Mouse (Mus musculus): ENCODE data around the gene BC049730.
"Not testable (repeated sequence)": the region's sequence is repeated elsewhere in the genome, so short reads cannot be mapped to it uniquely, and the experiment has no call there.

Gene BC049730

DNA sequence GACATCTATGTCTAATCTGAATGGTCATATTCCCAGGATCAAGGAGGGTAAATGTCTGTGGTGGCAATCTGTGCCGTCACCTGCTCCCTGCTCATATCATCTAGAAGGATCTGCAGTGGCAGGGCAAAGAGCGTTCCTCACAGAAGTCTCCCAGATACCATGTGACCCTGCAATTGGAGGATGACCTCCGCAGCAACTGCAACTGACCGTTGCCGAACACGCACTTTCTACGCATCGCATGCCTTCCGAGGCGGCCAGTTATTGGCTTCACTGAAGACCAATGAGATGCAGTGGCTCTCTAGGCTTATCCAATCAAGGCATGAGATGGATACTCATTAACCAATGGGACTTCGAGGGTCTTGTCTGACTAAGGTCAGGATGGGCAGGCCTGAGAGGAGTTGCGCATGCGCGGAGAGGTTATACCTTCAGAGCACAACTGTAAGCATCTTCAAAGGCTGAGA, at the start of gene BC049730:
Gene BC049730, plus strand, starts transcription at position 411 of the 461 bp plus-strand sequence.
- no peak for DNase-seq (ENCODE audit: low spot score)

DNA sequence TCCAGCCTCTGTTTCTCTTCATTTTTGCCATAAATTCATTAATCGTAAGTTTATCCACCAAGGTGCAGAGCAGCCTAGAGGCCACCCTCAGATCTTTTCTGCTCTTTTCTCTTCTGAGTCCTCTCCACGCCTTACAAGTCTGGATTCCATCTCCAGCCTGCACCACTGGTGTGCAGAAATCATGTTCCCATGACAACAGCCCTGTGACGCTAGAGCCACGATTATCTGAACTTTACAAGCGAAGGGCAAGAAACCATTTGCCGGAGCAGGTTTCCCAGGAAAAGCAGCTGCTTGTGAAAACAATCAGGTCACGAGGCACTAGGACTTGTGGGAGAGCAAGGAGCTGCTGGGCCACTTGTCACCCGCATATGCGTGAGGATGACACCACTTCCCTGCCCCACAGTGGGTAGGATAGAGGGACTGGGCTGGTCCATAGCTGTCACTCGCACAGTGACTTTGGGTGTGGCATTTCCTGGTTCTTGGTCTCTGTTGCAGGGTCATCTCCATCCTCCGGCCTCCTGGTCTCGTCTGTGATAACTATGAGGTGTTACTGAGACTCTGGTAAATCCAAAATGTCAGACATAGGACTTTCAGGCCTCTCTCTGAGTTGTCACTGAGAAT, 49.2 kb upstream of the BC049730 start:
- no peak for DNase-seq (ENCODE audit: low spot score)

DNA sequence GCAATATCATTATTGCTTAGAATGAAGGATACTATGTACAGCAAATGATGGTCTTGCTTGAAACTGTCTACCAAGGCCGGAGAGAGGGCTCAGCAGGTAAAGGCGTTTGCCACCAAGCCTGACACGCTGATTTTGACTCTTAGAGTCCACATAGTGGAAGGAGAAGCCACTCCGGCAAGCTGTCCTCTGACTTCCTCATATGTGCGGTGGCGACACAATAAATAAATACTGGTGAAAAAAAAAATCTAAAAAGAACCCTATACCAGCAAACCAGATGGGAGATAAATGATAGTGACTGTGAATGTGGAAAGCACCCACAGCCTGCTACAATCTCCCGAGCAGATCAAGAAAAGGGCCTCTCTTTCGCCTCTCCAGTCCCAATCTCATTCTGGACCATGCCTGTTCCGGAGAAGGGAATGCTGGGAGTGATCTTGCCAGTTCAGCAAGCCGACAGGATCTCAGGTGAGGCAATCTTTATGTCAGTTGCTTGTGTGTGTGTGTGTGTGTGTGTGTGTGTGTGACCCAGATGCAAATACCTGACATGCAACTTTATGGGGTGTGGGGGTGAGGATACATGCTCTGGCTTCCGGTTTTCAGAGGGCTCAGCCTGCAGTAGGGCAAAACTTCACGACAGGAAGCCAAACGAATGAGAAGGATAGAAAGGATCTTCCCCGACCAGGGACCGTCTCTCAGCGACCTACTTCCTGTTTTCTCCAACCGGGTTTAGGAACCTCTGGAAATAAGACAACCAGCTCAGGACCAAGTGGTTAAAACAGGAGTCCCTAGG, 47.7 kb upstream of the BC049730 start:
- no peak for DNase-seq (ENCODE audit: low spot score)

DNA sequence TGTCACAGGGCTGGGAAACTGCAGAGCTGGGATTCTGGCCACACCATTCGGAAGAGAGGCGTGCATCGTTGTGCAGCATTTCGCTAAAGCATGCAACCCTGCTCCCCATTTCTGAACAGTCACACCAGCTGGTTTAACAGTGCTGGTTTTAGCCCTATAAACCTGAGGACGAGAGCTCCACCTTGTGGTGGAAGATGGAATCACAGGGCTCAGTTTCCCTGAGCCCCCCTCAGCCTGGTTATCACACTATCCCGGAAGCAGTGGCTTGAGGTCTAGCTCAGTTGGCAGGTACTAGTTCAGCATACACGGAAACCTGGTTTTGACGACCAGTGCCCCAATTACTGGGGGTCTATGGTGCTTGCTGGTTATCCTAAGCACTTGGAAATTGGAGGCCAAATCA, 46.5 kb upstream of the BC049730 start:
- peak; percentile 16 for DNase-seq (ENCODE audit: low spot score)

DNA sequence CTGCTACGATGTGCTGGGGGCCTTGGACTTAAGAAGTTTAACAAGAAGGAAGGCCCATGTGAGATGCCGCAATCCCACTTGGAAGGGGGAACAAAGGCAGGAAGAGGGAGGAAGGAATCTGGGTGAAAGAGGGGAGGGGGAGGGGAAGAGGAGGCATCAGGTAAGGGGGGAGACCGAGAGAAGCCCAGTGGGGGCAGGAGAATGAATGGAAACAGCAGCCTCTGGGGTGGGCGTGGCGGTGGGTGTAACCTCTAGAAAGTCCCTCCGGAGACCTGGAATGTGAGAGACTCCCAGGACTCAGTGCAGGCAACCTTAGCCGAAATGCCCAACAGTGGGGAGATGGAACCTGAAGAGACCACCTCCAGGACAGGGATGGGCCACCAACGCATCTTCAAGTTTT, 44.7 kb upstream of the BC049730 start:
- no peak for DNase-seq (ENCODE audit: low spot score)

DNA sequence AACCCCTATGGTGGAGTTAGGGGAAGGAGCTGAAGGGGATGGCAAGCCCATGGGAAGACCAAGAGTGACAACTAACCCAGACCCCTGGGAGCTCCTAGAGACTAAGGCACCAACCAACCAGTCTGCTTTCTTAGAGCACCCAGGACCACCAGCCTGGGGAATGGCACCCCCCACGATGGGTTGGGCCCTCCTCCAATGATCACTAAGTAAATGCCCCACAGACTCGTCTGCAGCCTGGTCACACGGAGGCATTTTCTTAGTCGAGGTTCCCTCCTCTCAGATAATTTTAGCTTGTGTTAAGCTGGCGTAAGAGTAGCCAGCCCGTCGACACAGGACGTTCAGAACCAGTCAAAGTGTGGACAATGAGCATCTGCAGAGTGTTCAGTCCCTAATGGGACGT, 44.1 kb upstream of the BC049730 start:
- no peak for DNase-seq (ENCODE audit: low spot score)

DNA sequence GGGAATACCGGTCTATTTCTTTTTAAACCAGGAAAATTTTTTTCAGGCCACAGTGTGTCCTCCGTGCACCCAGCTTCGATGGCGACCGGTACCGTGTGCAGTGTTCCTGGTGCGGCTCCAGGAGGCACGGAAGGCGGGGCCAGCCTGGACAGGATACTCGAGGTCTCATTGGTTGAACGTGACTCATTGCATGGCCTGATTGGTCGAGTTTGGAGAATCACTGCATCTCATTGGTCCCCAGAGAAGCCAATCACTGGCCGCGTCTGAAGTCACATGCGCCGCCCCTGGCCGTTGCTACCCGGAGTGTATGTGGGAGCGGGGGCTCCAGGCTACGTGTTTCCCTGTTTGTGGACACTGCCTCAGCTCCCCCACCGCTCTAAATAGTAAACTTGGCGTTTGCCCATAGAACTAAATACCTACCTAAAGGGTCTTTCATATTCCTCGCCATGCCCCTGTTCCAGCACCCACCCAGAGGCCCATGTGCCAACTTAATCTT, 37.0 kb upstream of the BC049730 start:
- DNase-seq (ENCODE audit: low spot score): no peak

DNA sequence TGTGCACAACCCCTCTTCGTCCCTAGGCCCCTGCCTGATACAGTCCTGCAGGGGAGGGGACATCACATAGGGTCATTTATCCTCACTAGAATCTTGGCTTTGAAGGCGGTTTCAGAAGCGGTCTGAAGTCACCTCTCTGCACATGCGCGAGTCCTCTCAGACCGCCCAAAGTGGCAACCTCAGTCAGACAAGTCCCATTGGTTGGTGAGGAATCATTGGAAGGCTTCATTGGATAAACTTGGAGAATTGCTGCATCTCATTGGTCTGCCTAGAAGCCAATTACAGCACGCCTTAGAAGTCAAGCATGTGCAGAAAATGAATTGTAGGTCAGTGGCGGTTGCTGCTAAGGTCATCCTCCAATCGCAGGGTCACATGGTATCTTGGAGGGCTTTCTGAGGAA, 32.5 kb upstream of the BC049730 start, which contains the start of gene Tex101:
Gene Tex101, minus strand, starts transcription at position 101 of the 400 bp plus-strand sequence.
- DNase-seq (ENCODE audit: low spot score): no peak

DNA sequence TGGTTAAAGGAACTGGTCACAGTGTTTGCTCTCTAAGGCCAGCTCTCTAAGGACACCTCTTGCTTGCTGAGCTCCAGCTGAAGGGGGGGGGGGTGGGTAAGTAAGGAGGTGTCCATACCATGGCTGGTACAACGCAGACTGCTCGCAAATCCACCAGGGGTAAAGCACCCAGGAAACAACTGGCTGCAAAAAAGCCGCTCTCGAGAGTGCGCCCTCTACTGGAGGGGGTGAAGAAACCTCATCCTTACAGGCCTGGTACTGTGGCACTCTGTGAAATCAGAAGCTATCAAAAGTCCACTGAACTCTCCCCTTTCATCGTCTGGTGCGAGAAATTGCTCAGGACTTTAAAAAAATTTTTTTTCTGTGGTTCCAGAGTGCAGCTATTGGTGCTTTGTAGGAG, 24.9 kb upstream of the BC049730 start:
- DNase-seq (ENCODE audit: low spot score): not testable (repeated sequence)

DNA sequence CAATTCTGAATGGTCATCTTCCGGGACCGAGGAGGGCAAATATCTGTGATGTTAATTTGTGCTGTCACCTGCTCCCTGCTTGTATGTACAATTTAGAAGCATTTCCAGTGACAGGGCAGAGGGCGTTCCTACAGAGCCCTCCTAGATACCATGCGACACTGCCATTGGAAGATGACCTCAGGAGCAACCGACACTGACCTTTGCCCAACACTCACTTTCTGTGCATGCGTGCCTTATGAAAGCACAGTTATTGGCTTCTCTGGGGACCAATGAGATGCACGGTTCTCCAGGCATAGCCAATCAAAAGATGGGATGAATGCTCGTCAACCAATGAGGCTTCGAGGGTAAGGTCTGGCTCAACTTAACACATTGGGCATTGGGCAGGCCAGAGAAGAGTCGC, 21.5 kb upstream of the BC049730 start:
- DNase-seq (ENCODE audit: low spot score): not testable (repeated sequence)

DNA sequence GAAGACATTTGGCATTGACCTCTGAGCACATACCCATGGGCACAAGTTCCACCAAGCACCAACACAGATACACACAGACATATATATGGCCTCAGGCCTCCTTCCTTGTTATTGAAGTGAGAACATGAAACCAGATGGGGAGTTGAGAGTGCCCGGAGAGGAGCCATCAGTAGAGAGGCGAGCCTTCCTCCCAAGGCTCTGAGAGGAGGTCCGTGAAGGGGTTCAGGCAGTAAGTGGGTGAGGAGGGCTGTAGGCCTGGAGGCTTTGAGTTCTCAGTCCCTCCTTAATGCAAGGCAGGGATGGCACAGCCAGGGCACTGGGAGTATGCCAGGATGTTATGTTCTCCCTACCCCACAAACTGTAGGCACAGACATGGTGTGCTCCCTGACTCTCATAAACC, 16.3 kb upstream of the BC049730 start:
- not testable (repeated sequence) for DNase-seq (ENCODE audit: low spot score)

DNA sequence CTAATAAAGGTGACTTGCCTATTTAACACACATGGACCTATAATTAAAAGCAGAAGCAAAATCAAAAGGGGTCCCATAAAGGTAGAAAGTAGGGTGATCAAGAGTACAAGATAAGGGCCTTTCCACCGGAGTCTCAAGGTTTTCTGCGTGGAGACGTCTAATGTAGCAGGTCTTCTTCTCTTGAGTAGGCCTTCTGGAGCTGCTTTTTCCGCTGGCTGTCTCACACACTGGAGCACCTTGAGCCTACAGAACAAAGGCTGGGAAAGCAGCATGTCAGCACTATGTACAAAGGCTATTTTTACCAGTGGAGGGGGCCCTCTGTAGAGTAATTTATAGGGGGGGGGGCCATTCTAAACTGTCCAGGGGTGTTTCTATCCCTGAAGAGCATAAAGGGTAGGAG, 11.2 kb upstream of the BC049730 start:
- not testable (repeated sequence) for DNase-seq (ENCODE audit: low spot score)

DNA sequence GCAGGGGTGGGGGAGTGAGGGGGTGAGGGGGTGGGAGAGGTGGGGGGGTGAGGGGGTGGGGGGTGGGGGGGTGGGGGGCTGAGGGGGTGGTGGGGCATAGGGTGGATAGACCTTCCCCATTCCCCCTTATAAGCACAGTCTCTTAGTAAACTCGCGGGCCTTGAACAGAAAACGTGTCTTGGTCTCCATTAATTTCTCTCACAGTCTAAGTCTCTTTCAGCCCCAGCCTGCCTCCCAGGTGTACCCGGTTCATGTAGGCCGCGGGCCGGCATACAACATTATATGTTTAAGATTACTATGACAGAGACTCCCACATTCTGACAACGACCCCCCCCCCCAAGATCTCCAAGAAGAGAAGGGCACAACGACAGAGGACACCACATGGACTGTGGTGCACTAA, 6.2 kb upstream of the BC049730 start:
- not testable (repeated sequence) for DNase-seq (ENCODE audit: low spot score)

DNA sequence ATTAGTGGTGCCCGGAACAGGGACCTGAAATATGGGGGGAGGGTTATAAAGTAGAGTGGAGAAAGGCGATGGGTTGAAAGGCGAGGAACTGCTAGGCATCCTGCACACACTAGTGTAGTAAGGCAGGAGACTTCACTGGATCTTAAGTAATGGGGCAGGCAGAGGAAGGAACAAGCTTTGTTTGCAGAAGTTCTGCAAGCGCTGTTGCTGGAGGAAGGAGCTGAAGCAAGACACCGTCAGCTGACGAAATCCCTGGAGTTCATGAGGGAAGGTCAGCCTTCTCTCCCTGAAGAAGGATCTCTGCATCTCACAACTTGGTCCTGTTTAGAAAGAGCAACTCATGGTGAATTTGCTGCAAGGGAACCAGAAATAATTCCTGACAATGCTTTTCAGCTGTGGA, 6.0 kb downstream of the BC049730 start:
- no peak for DNase-seq (ENCODE audit: low spot score)

DNA sequence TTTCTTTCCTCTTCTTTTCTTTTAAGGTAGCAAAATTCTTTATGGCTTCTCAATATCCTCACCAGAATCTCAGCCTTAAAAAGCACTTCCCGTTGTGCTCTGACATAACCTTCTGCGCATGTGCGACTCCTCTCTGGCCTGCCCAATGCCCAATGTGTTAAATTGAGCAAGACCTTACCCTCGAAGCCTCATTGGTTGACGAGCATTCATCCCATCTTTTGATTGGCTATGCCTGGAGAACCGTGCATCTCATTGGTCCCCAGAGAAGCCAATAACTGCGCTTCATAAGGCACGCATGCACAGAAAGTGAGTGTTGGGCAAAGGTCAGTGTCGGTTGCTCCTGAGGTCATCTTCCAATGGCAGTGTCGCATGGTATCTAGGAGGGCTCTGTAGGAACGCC, 17.8 kb downstream of the BC049730 start, which contains the start of gene Gm4763:
Gene Gm4763, minus strand, starts transcription at position 101 of the 400 bp plus-strand sequence.
- not testable (repeated sequence) for DNase-seq (ENCODE audit: low spot score)

DNA sequence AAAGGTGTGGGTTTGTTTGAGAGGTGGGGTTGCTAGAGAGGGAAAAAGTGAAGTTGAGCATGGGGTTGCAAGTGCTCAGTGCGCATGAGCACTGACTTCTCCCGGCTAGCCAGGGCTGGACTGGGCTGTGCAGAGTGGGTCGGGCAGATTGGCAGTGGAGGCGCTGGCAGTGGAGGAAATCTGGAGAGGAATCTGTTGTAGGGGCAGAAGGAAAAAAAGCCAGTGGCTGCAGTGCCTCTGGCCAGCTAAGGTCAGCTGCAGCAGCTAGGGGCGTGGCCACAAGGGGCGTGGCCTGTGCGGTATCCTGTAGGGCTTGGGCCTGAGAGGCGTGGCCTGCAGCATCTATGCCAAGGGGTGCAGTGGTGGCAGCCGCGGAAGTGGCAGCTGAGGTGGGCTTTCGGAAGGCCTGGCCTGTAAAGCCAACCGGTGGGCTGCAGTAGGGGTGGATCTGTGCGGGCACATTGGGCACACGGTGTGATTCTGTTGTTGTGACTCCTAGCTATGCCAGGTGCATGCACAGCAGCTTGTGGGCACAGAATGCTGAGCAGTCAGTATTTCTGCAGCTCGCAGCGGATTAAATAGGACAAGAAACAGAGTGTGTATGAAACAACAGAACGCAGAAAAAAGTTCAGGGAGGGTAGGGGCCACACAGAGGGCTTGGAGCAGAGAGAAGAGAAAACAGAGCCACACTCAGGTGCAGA, 27.1 kb downstream of the BC049730 start:
- no peak for DNase-seq (ENCODE audit: low spot score)

DNA sequence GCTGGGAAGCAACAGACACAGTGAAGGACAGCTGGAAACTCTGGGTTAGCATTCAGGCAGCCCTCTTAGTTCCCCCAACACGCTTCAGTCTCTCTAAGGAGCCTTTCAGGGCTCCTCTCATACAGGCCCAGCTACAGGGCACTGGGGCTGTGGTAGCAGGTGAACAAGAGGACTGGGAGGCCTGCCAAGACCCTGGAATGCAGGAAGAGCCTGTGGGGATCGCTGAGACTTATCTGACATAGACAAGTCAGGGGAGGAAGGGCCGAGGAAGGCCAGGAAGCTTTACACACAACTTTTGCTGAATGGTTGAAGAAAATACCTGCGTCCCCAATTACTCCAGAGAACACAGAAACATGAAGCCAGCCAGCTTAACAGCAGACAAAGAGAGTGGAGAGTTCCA, 41.7 kb downstream of the BC049730 start:
- DNase-seq (ENCODE audit: low spot score): no peak

DNA sequence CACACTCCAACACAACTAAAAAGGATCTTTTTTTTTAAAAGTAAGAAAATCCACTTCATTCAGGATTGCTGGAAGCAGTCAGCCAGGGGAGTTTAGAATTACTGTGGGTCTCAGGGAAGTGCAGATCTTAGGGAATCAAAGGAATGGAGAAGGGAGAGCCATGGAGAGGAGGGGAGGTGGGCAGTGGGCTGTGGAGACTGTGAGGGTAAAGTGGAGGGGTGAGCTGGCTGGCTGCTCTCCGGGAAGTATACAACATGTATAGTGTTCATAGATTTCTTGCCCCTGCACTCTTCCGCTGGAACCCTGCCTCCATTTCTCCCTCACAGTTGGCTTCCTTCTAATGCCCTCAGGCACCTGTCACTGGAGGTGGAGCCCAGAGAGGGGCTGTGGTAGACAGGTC, 42.6 kb downstream of the BC049730 start:
- DNase-seq (ENCODE audit: low spot score): no peak

DNA sequence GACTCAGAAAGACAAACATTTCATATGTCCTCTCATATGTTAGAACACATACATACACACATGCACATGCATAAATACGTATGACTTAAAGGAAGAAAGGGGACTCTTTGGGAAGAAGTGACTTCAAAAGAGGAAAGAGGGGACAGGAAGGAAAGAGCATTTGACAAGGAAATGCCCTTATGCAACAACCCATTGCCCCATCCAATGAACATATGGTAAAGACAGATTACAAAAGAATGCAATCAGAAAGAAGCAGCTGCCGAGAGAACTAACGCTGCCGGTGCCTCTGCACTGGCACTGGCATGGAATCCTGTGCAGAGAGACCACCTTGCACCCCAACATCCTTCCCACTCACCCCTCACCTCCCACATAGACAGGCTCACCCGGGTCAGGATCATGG, 44.4 kb downstream of the BC049730 start:
- no peak for DNase-seq (ENCODE audit: low spot score)

DNA sequence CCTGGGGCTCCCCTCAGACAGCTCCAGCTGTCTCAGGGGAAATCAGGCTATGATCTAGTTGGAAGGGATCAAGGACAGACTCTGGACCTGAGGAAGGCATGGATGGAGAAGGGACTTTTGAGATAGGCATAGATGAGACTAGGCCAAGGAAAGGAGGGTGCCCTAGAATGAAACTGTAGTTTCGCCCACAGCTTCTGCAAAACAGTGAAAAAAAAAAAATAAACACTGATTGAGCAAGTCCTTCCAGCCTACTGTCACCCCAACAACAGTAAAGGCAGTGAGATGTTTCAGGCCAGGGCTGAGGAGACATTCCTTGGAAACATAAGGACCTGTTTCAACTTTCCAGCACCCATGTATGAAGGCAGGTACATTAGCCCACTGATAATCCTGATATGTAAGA, 49.5 kb downstream of the BC049730 start:
- no peak for DNase-seq (ENCODE audit: low spot score)

DNA sequence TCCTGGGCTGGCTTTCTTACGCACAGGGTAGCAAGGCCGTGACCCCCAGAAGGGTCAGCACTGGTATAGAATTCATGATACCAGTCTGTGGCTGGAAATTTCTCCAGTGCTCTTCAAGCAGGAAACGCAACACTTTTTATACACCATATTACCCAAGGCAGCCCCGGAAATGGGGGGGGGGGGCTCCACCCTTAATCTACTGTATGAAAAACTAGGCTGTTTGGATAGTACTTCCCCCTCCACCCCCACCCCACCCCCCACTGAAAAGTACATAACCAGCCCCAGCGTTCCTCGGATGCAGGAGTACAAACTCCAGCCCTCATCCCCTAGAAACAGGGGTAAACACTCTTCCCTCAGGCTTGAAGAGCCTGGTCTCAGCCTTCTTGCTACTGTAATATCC, 51.2 kb downstream of the BC049730 start, which contains the start of gene Cd177:
Gene Cd177, minus strand, starts transcription at position 101 of the 400 bp plus-strand sequence.
- DNase-seq (ENCODE audit: low spot score): no peak

DNA sequence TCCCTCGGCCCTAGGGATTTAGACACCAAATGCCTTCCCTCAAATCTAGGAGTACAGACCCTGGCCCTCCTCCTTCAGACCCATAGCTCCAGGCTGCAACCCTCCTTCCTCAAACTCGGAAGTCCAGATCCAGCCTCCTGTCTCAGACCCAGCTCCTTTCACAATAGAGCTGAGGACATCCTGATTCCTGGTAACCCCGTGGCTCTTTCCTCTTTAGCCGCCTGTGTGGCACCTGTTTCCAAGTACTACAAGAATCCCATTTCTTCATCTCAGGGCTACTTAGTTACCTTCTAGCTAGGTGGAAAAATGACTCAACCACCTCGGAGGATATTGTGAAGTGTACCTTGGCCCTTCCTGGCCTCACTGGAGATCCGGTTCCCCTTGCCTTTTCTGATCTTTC, 52.1 kb downstream of the BC049730 start:
- no peak for DNase-seq (ENCODE audit: low spot score)

DNA sequence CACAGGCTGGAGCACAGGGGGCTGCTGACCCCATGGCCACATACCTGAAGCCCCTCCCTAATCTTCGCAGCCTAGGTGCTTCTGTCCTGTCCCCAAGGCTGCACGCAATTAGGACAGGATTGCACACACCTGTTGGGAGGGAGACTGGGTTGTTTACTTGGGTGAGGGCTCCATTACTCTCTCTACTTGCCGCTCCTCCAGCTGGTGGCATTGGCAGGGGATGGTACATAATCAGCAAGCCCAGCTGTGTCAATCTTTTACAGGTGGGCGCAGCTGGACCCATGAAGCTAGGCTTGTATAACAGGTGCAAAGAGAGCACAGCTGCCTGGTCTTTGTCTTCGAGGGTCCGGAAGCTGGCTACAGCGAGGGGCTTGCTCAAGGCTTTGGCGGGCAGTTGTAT, 53.5 kb downstream of the BC049730 start:
- DNase-seq (ENCODE audit: low spot score): no peak
